Comparison of ENCODE assay signal across 12 mouse cellular contexts in the genomic region with DNA sequence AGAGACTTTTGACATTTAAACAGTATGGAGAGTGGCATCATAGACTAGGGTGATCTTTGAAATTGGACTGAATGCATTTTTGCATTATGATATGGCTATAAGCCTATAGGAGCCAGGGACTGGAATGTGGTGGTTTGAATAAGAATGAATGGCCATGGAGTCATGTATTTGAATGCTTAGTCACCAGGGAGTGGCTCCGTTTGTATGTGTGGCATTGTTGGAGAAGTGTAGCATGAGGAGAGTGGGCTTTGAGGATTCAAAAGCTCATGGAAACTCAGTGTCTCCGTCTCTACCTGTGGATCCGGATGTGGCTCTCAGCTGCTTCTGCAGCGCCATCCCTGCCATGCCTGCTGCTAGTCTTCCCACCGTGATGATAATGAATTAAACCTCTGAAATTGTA. TPM values are rescaled to one million over a fixed set of nuclear protein-coding genes. Genes with fewer than 3 reads are reported as not detected.
A peak's percentile ranks its signal among the peaks of the same experiment; 100 is the strongest.
DNase-seq lines count a peak whose midpoint lies in the region; ATAC-seq and TF ChIP-seq lines count a peak whose summit lies in the region.
"Had no signal": no experiment of that assay in that cellular context is flagged by ENCODE, and none has a peak within 500 bp of the region (broad histone marks: within the 10 kb centered on the region; RNA-seq: fewer than 3 reads in every experiment).

No protein-coding gene starts in this region.

- TF ChIP-seq EP300 in heart, postnatal 0 days (IDR thresholded peaks at IDR 0.05; ENCODE audit: low read depth) = no peak

- H3K27me3 ChIP-seq in heart, postnatal 0 days (ENCODE audit: control insufficient read depth, insufficient read depth, low read length) = no peaks in the 10 kb centered on the region
- H3K27me3 ChIP-seq in hindbrain, embryonic 11.5 days (ENCODE audit: control insufficient read depth, insufficient read depth, low read length) = no peaks in the 10 kb centered on the region
- no peaks in the 10 kb centered on the region for H3K27me3 ChIP-seq in myocyte (ENCODE audit: control insufficient read depth, insufficient read depth, insufficient read length)
- H3K27me3 ChIP-seq: limb, embryonic 13.5 days had no signal

- DNase-seq in heart, postnatal 0 days (ENCODE audit: low spot score) = no peak
- DNase-seq in heart, postnatal 14 days = no peak
- DNase-seq in hindbrain, embryonic 11.5 days (ENCODE audit: low spot score) = no peak
- DNase-seq in kidney, postnatal 4 days = no peak
- no peak for DNase-seq in cerebellum, adult 11-12 months
- no peak for DNase-seq in layer of hippocampus, postnatal 10 days (ENCODE audit: low spot score in 2 of 2)
- DNase-seq: adrenal gland, adult 8-10 months; cerebellum, postnatal 10 days had no signal

- peaks cover 80% of the 10 kb centered on the region for H3K79me2 ChIP-seq in myocyte (ENCODE audit: control insufficient read depth, insufficient read depth)

- WGBS in heart, postnatal 0 days = 75% methylated on average over 5 of the region's 5 CpGs
- 54% methylated on average over 5 of the region's 5 CpGs for WGBS in hindbrain, embryonic 11.5 days

- peaks cover 13% of the 10 kb centered on the region for H3K4me1 ChIP-seq in heart, postnatal 0 days (ENCODE audit: control insufficient read depth, insufficient read depth)
- peaks cover 7% of the 10 kb centered on the region for H3K4me1 ChIP-seq in cortical plate, adult 2 months (ENCODE audit: control insufficient read depth, insufficient read depth, low read length)
- H3K4me1 ChIP-seq in hindbrain, embryonic 11.5 days (replicated peaks; ENCODE audit: control insufficient read depth, insufficient read depth, low read length) = peaks cover 7% of the 10 kb centered on the region

- peak overlapping the region; percentile 57; the same call in 1 of the 2 replicates for H3K27ac ChIP-seq in heart, postnatal 0 days (ENCODE audit: low read depth)
- H3K27ac ChIP-seq in cortical plate, adult 2 months (ENCODE audit: insufficient read depth, low read length) = peak overlapping the region; percentile 77; the same call in 1 of the 2 replicates
- H3K27ac ChIP-seq in hindbrain, embryonic 11.5 days (ENCODE audit: low read depth, low read length) = peak overlapping the region; percentile 70
- H3K27ac ChIP-seq: kidney, postnatal 0 days had no signal

- no peak overlapping the region for H3ac ChIP-seq in myocyte (ENCODE audit: control insufficient read depth, insufficient read length)

- no peak for ATAC-seq in heart, postnatal 0 days (ENCODE audit: insufficient read depth, low read depth)
- 0 out of 2 replicates have a peak, but pooled peaks have one; percentile 10 for ATAC-seq in hindbrain, embryonic 11.5 days (ENCODE audit: low FRiP score)

- intact Hi-C loops in heart, postnatal 14 days (cut with DNase I) = no loop called here

- H3K9ac ChIP-seq in heart, postnatal 0 days (replicated peaks; ENCODE audit: low read depth, low read length) = no peak overlapping the region
- H3K9ac ChIP-seq in hindbrain, embryonic 11.5 days (ENCODE audit: low read depth, low read length) = no peak overlapping the region
- H3K9ac ChIP-seq: limb, embryonic 13.5 days had no signal

- no peak overlapping the region for H3K4me2 ChIP-seq in heart, postnatal 0 days (ENCODE audit: low read depth, low read length)
- no peak overlapping the region for H3K4me2 ChIP-seq in hindbrain, embryonic 11.5 days (replicated peaks; ENCODE audit: low read depth, low read length)
- H3K4me2 ChIP-seq in myocyte (ENCODE audit: low read depth) = peak overlapping the region; percentile 6
- H3K4me2 ChIP-seq: limb, embryonic 13.5 days had no signal

- no peak for TF ChIP-seq CTCF in heart, postnatal 0 days (IDR thresholded peaks at IDR 0.05; ENCODE audit: low read depth)
- TF ChIP-seq CTCF in cortical plate, adult 2 months (IDR thresholded peaks at IDR 0.05; ENCODE audit: extremely low read depth, insufficient read depth, low read length) = no peak

- no peak overlapping the region for H3K4me3 ChIP-seq in heart, postnatal 0 days (ENCODE audit: low read depth, low read length)
- H3K4me3 ChIP-seq in cortical plate, adult 2 months (ENCODE audit: insufficient read depth, low read length) = no peak overlapping the region
- no peak overlapping the region for H3K4me3 ChIP-seq in hindbrain, embryonic 11.5 days (ENCODE audit: low read depth, low read length)
- no peak overlapping the region for H3K4me3 ChIP-seq in myocyte
- H3K4me3 ChIP-seq: limb, embryonic 13.5 days had no signal

- peaks cover 24% of the 10 kb centered on the region for H3K36me3 ChIP-seq in heart, postnatal 0 days (replicated peaks; ENCODE audit: control insufficient read depth, insufficient read depth, low read length)
- H3K36me3 ChIP-seq in hindbrain, embryonic 11.5 days (ENCODE audit: control insufficient read depth, insufficient read depth, low read length) = no peaks in the 10 kb centered on the region
- no peaks in the 10 kb centered on the region for H3K36me3 ChIP-seq in myocyte (ENCODE audit: control insufficient read depth, insufficient read depth)

- H3K9me3 ChIP-seq in heart, postnatal 0 days (replicated peaks; ENCODE audit: control insufficient read depth, low read length) = no peaks in the 10 kb centered on the region
- no peaks in the 10 kb centered on the region for H3K9me3 ChIP-seq in hindbrain, embryonic 11.5 days (ENCODE audit: control insufficient read depth, low read length)

- TF ChIP-seq POLR2A in cortical plate, adult 2 months (IDR thresholded peaks at IDR 0.05; ENCODE audit: extremely low read depth, insufficient read depth, low read length) = no peak
- no peak for TF ChIP-seq POLR2A in myocyte (IDR thresholded peaks at IDR 0.05; ENCODE audit: insufficient read length, low read depth)

TF ChIP-seq in myocyte, 11 proteins besides CTCF, POLR2A, EP300 and RAD21:
- TF ChIP-seq MYOG (IDR thresholded peaks at IDR 0.05; ENCODE audit: control insufficient read depth in 1 of 3, insufficient read depth in 1 of 3, insufficient read length in 2 of 3, low read depth in 2 of 3) (no peak), E2F4 (IDR thresholded peaks at IDR 0.05; ENCODE audit: insufficient read depth) (no peak), TCF12 (IDR thresholded peaks at IDR 0.05; ENCODE audit: insufficient read depth, poor library complexity, severe bottlenecking) (no peak), SRF (IDR thresholded peaks at IDR 0.05; ENCODE audit: control insufficient read depth, insufficient read length, low read depth) (no peak), MYOD1 (IDR thresholded peaks at IDR 0.05; ENCODE audit: control insufficient read depth in 1 of 3, insufficient read length in 2 of 3, low read depth in 2 of 3) (no peak)
TF ChIP-seq in myocyte: peak in this region for 0.

RNA-seq across cellular contexts. Expression of gene Atf7ip, which starts 35.4 kb away (rescaled TPM):
- total RNA-seq in heart, postnatal 0 days (2014; rRNA removed; ENCODE audit: low replicate concordance) = 43.3 and 54.5 TPM in 2 replicates
- 16.5 and 19.2 TPM in 2 replicates for polyA plus RNA-seq in heart, postnatal 0 days (2015; fragmentation: Nextera tagmentation; extraction: Ambion mirVana)
- total RNA-seq in heart, postnatal 14 days (2021) = 100 to 1,000 TPM in 1 of 2 experiments, 10 to 100 TPM in 1; 92.6 to 107 TPM
- polyA plus RNA-seq in cortical plate, adult 2 months (2012; rRNA removed) = 39.5 and 47.4 TPM in 2 replicates
- 54.1 and 73.7 TPM in 2 replicates for polyA plus RNA-seq in hindbrain, embryonic 11.5 days (2014; fragmentation: Nextera tagmentation; extraction: Ambion mirVana)
- 11.6 TPM for polyA plus RNA-seq in myocyte (2012; fragmentation: generic; extraction: Trizol)
- total RNA-seq in layer of hippocampus, postnatal 10 days (2021) = 100 to 1,000 TPM; 139 to 148 TPM
